Mouse (Mus musculus): Measurements from ENCODE around the gene Ttc7b.

DNA sequence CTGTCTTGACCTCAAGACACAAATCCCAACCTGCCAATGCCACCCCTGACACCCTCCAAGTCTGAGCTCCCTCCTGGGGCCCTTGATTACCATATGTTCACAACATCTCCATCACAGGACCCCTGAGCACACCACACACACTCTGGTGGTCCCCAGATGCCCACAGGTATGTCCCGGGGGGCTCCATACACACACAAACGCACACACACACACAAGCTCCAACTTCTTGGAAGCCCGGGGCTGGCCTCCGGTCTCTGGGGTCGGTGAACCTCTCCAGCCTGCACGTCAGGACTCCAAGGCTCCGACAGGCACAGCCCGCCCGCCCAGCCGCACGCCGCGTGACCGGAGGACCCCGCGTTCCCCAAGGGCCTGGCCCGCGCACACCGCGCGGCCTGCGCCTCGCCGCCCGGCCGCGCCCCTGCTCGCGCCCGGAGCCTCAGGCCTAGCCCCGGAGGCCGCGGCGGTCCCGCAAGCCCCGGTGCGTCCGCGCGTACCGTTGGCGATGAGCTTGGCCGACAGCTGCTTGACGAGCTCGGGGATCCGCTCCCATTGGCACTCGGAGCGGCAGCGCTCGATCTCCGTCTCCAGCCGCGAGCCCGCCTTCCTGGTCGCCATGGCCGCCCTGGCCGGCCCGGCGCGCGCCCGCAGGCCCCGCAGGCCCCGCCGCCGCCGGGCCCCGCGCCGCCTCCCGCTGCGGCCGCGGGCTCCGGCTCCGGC, 391 bp downstream of the Ttc7b start:
- TF ChIP-seq POLR2A (IDR thresholded peaks at IDR 0.05; ENCODE audit: insufficient read length, low read depth), result peak; percentile 30
- no peak for TF ChIP-seq USF1 (IDR thresholded peaks at IDR 0.05; ENCODE audit: low read depth)
- no peak for TF ChIP-seq CEBPB (IDR thresholded peaks at IDR 0.05; ENCODE audit: insufficient read depth, poor library complexity, severe bottlenecking)
- peak in 2 of 3 experiments; percentile 44 to 63 for TF ChIP-seq MYOG (IDR thresholded peaks at IDR 0.05; ENCODE audit: control insufficient read depth in 1 of 3, insufficient read depth in 1 of 3, insufficient read length in 2 of 3, low read depth in 2 of 3)
